Comparison of ENCODE assay signal across 31 mouse cellular contexts in genomic region chr5:151374825-151375224, GRCm38 (mm10). TPM values are rescaled to one million over a fixed set of nuclear protein-coding genes. Genes with fewer than 3 reads are reported as not detected.
"Had no signal": no experiment of that assay in that cellular context is flagged by ENCODE, and none has a peak within 500 bp of the region (broad histone marks: within the 10 kb centered on the region; RNA-seq: fewer than 3 reads in every experiment).

No protein-coding gene starts in this region.

- DNase-seq: gastrocnemius, adult 2 months; gastrocnemius, postnatal 10 days; gastrocnemius, postnatal 25 days; heart, adult 18-20 months; heart, postnatal 10 days; heart, postnatal 4 days; kidney, adult 18-20 months; kidney, adult 8-10 months; kidney, postnatal 10 days; kidney, postnatal 25 days; kidney, postnatal 4 days; liver; liver, embryonic 13.5 days had no signal

- H3K27me3 ChIP-seq: heart, embryonic 12.5 days; hindbrain, embryonic 12.5 days; intestine, embryonic 15.5 days; limb, embryonic 12.5 days; liver, embryonic 13.5 days had no signal

- H3K4me2 ChIP-seq: heart, embryonic 12.5 days; hindbrain, embryonic 12.5 days; hindbrain, embryonic 14.5 days; intestine, embryonic 15.5 days; limb, embryonic 12.5 days; liver, embryonic 11.5 days; liver, embryonic 13.5 days had no signal

- ATAC-seq: hindbrain, embryonic 16.5 days; inflammation-experienced regulatory T-cells, adult 6 months; intestine, embryonic 15.5 days; intestine, postnatal 0 days had no signal

- H3K9ac ChIP-seq: heart, embryonic 12.5 days; hindbrain, embryonic 12.5 days; hindbrain, embryonic 14.5 days; intestine, embryonic 15.5 days; limb, embryonic 12.5 days; liver, embryonic 13.5 days had no signal

- H3K4me3 ChIP-seq: gastrocnemius, adult 2 months; heart, embryonic 12.5 days; hindbrain, embryonic 10.5 days; hindbrain, embryonic 12.5 days; intestine, embryonic 15.5 days; layer of hippocampus, adult 2 months; left cerebral cortex, adult 2 months; limb, embryonic 10.5 days; limb, embryonic 12.5 days; liver, embryonic 13.5 days had no signal

- H3K36me3 ChIP-seq: heart, embryonic 12.5 days; hindbrain, embryonic 10.5 days; hindbrain, embryonic 12.5 days; intestine, embryonic 15.5 days; limb, embryonic 10.5 days; limb, embryonic 12.5 days; liver, embryonic 13.5 days had no signal

- H3K4me1 ChIP-seq: heart, embryonic 12.5 days; hindbrain, embryonic 10.5 days; hindbrain, embryonic 12.5 days; intestine, embryonic 15.5 days; limb, embryonic 10.5 days; limb, embryonic 12.5 days had no signal

- H3K27ac ChIP-seq: gastrocnemius, adult 2 months; hindbrain, embryonic 10.5 days; hindbrain, embryonic 12.5 days; hindbrain, embryonic 14.5 days; intestine, embryonic 15.5 days; layer of hippocampus, adult 2 months; left cerebral cortex, adult 2 months; limb, embryonic 10.5 days; limb, embryonic 12.5 days; liver, embryonic 13.5 days had no signal

- H3K9me3 ChIP-seq: heart, embryonic 12.5 days; hindbrain, embryonic 10.5 days; hindbrain, embryonic 12.5 days; intestine, embryonic 15.5 days; limb, embryonic 10.5 days; limb, embryonic 12.5 days; liver, embryonic 13.5 days had no signal

RNA-seq across cellular contexts. Expression of gene Gm42906, which starts 53.1 kb away (rescaled TPM):
- polyA plus RNA-seq: heart, embryonic 12.5 days; heart, embryonic 14.5 days; heart, embryonic 16.5 days; hindbrain, embryonic 10.5 days; hindbrain, embryonic 12.5 days; hindbrain, embryonic 14.5 days; hindbrain, embryonic 16.5 days; inflammation-experienced regulatory T-cells, adult 6 months; intestine, embryonic 15.5 days; intestine, postnatal 0 days; kidney, embryonic 14.5 days; kidney, embryonic 16.5 days; limb, embryonic 10.5 days; limb, embryonic 12.5 days; limb, embryonic 14.5 days; liver, embryonic 11.5 days; liver, embryonic 13.5 days had no signal
